In genomic region chr7:120203789-120204188, GRCm38 (mm10) we compare ENCODE assay signal across 8 mouse cellular contexts. TPM values are rescaled to one million over a fixed set of nuclear protein-coding genes. Genes with fewer than 3 reads are reported as not detected.
DNase-seq lines count a peak whose midpoint lies in the region; ATAC-seq and TF ChIP-seq lines count a peak whose summit lies in the region.

TSS of gene Abca14 (plus strand) at chr7:120203961.

- peak; percentile 89 for DNase-seq in adrenal gland, adult 2 months
- peak; percentile 62 to 64 for DNase-seq in gastrocnemius, adult 8-10 months (ENCODE audit: low spot score in 2 of 2)
- peak; percentile 88 to 89 for DNase-seq in layer of hippocampus, postnatal 14 days (ENCODE audit: low spot score in 2 of 2)
- DNase-seq in ovary, postnatal 36 days (ENCODE audit: low spot score): peak; percentile 83
- DNase-seq in urinary bladder, postnatal 4 days (ENCODE audit: low spot score in 2 of 2): peak; percentile 69 to 85

- H3K4me3 ChIP-seq in cortical plate, adult 2 months (ENCODE audit: insufficient read depth, low read length): no peak within 1 kb of the TSS
- H3K4me3 ChIP-seq in hindbrain, embryonic 15.5 days: no peak within 1 kb of the TSS
- no peak within 1 kb of the TSS for H3K4me3 ChIP-seq in lung, embryonic 16.5 days (ENCODE audit: low read length)

- no peak within 1 kb of the TSS for H3K9ac ChIP-seq in hindbrain, embryonic 15.5 days
- no peak within 1 kb of the TSS for H3K9ac ChIP-seq in lung, embryonic 16.5 days (ENCODE audit: low read length)

- TF ChIP-seq CTCF in cortical plate, adult 2 months (IDR thresholded peaks at IDR 0.05; ENCODE audit: extremely low read depth, insufficient read depth, low read length): peak; percentile 95

- peaks cover 22% of the 10 kb centered on the region for H3K27me3 ChIP-seq in hindbrain, embryonic 15.5 days
- H3K27me3 ChIP-seq in lung, embryonic 16.5 days (ENCODE audit: control insufficient read depth, insufficient read depth, low read depth, low read length): peaks cover 19% of the 10 kb centered on the region

- H3K9me3 ChIP-seq in hindbrain, embryonic 15.5 days: no peaks in the 10 kb centered on the region
- H3K9me3 ChIP-seq in lung, embryonic 16.5 days (ENCODE audit: control insufficient read depth, low read length): no peaks in the 10 kb centered on the region

- TF ChIP-seq POLR2A in cortical plate, adult 2 months (IDR thresholded peaks at IDR 0.05; ENCODE audit: extremely low read depth, insufficient read depth, low read length): no peak

- H3K4me2 ChIP-seq in hindbrain, embryonic 15.5 days: peak within 1 kb of the TSS; percentile 37
- no peak within 1 kb of the TSS for H3K4me2 ChIP-seq in lung, embryonic 16.5 days (ENCODE audit: low read depth, low read length)

- H3K36me3 ChIP-seq in hindbrain, embryonic 15.5 days: no peaks in the 10 kb centered on the region
- H3K36me3 ChIP-seq in lung, embryonic 16.5 days (ENCODE audit: control insufficient read depth, insufficient read depth, low read length): no peaks in the 10 kb centered on the region

- no peak within 1 kb of the TSS for H3K27ac ChIP-seq in cortical plate, adult 2 months (ENCODE audit: insufficient read depth, low read length)
- no peak within 1 kb of the TSS for H3K27ac ChIP-seq in hindbrain, embryonic 15.5 days (replicated peaks)
- H3K27ac ChIP-seq in lung, embryonic 16.5 days (ENCODE audit: low read length): no peak within 1 kb of the TSS

- no peaks in the 10 kb centered on the region for H3K4me1 ChIP-seq in cortical plate, adult 2 months (ENCODE audit: control insufficient read depth, insufficient read depth, low read length)
- H3K4me1 ChIP-seq in hindbrain, embryonic 15.5 days (replicated peaks): peaks cover 11% of the 10 kb centered on the region
- H3K4me1 ChIP-seq in lung, embryonic 16.5 days (replicated peaks; ENCODE audit: control insufficient read depth, insufficient read depth, low read length): peaks cover 10% of the 10 kb centered on the region

- WGBS in hindbrain, embryonic 15.5 days: 4% methylated on average over 26 of the region's 26 CpGs
- 7% methylated on average over 26 of the region's 26 CpGs for WGBS in lung, embryonic 16.5 days

- ATAC-seq in hindbrain, embryonic 15.5 days (ENCODE audit: low FRiP score, low read depth): peak; percentile 82
- ATAC-seq in lung, embryonic 16.5 days (ENCODE audit: low read depth): peak; percentile 85

RNA-seq across cellular contexts. Expression of gene Abca14, which starts in this region (rescaled TPM):
- total RNA-seq in adrenal gland, adult 2 months (2021): not detected
- polyA plus RNA-seq in adrenal gland, adult 2 months (2012; rRNA removed): not detected in 2 replicates
- not detected in 2 replicates for polyA plus RNA-seq in cortical plate, adult 2 months (2012; rRNA removed)
- total RNA-seq in gastrocnemius, adult 8-10 months (2022): not detected
- not detected in 2 replicates for polyA plus RNA-seq in hindbrain, embryonic 15.5 days (2015; fragmentation: Nextera tagmentation; extraction: Ambion mirVana)
- not detected for total RNA-seq in layer of hippocampus, postnatal 14 days (2021)
- not detected in 2 replicates for polyA plus RNA-seq in lung, embryonic 16.5 days (2015; fragmentation: Nextera tagmentation; extraction: Ambion mirVana)

Comparison
In these comparisons a context has a peak if more than half of its experiments do, and no peak if none do; other contexts are left out.
1. Peak in DNase-seq in adrenal gland, adult 2 months; RNA of the gene not detected or under 1 TPM.
2. Peak in DNase-seq in gastrocnemius, adult 8-10 months; RNA of the gene not detected or under 1 TPM.
3. Peak in ATAC-seq and H3K4me2 ChIP-seq in hindbrain, embryonic 15.5 days; RNA of the gene not detected or under 1 TPM.
4. Peak in DNase-seq in layer of hippocampus, postnatal 14 days; RNA of the gene not detected or under 1 TPM.
5. Peak in ATAC-seq in lung, embryonic 16.5 days; RNA of the gene not detected or under 1 TPM.